Mouse (Mus musculus) spleen, adult 2 months (tissue): Measurements from ENCODE around the gene Speer4b.

ENCODE experiments used
- CTCF ChIP-seq: fragments of 200-500 bp; IDR thresholded peaks from 2 replicates; pipeline ENCODE4 v1.5.1; 2011; ENCODE audit warnings: mild to moderate bottlenecking, inconsistent platforms; ENCODE audit not compliant: insufficient read depth, insufficient read length, insufficient replicate concordance; ENCODE audit errors: extremely low read depth
- POLR2A ChIP-seq: fragments of 200-500 bp; IDR thresholded peaks from 2 replicates; pipeline ENCODE4 v1.6.1; 2011; ENCODE audit warnings: low read depth, low read length, inconsistent platforms

DNA sequence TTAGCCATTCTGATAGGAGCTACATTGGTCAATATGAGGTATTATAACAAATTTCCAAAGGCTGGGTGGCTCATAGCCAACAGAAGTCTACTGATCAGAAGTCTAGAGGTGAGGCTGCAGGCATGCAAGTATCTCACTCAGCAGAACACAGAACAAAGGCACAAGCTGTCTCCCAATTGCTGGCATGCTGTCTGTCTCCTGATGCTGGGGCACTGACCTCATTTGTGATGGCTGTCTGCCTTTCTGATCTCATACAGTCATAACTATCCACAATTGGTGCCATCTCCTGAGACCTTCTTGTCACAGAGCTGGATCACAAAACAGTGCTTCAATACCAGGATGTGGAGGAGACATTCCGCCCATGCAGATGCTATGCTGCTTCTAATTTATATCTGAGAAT is 25.7 kb upstream of the Speer4b start:
- TF ChIP-seq POLR2A, result no peak
- TF ChIP-seq CTCF, result no peak
